Mouse (Mus musculus) macrophage (primary cell): ENCODE measurements around the gene St5. TPM values are rescaled to one million over a fixed set of nuclear protein-coding genes. Genes with fewer than 3 reads are reported as not detected.

Experiments
- H3K27ac ChIP-seq: fragments of 350-480 bp; formaldehyde crosslinking; 2 replicates; pipeline ENCODE4 v1.9.0; 2021
- H3K36me3 ChIP-seq: fragments of 350-480 bp; formaldehyde crosslinking; 2 replicates; pipeline ENCODE4 v1.9.0; 2021; ENCODE audit errors: inconsistent target
- H3K4me3 ChIP-seq: fragments of 350-480 bp; formaldehyde crosslinking; 2 replicates; pipeline ENCODE4 v1.9.0; 2021; ENCODE audit errors: inconsistent target
- H3K79me2 ChIP-seq: fragments of 350-480 bp; formaldehyde crosslinking; 2 replicates; pipeline ENCODE4 v1.9.0; 2021; ENCODE audit errors: inconsistent target
- WGBS: methylation state at CpG from one replicate; pipeline ENCODE4 v1.1.7; 2026; ENCODE audit warnings: inconsistent platforms; ENCODE audit not compliant: missing documents; 5-methylcytosine and 5-hydroxymethylcytosine counted together
- polyA plus RNA-seq: library from polyadenylated mRNA; stranded (reverse); fragments of 250-400 nt; gene quantifications from 3 replicates; pipeline ENCODE4 v1.2.4, GENCODE M21; 2018; ENCODE audit warnings: inconsistent platforms

Gene St5
- polyA plus RNA-seq, 1 experiment from 2014 or later: 0.98 TPM

DNA sequence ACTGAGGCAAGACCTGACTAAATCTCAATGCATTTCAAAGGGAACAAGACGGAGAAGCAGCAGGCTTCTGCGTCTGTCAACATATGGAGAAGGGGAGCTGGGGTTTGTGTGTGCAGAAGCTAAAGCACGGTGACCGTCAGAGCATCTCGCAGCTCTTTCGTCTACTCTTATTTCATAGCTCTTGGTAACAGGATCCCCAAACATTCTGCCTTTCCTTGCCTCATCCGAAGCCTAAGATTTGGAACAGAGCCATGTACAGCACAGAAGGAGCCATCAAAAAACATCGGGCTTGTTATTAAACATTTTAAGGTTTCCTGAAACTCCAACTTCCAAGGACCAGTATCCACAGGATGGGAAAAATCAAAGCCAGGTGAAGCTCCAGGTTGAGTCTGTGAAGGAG is 62.3 kb downstream of the St5 start:
- H3K4me3 ChIP-seq: no peak overlapping the region
- WGBS: 96% methylated on average over 8 of the region's 8 CpGs
- no peak overlapping the region for H3K27ac ChIP-seq
- H3K79me2 ChIP-seq: no peaks in the 10 kb centered on the region
- no peaks in the 10 kb centered on the region for H3K36me3 ChIP-seq

DNA sequence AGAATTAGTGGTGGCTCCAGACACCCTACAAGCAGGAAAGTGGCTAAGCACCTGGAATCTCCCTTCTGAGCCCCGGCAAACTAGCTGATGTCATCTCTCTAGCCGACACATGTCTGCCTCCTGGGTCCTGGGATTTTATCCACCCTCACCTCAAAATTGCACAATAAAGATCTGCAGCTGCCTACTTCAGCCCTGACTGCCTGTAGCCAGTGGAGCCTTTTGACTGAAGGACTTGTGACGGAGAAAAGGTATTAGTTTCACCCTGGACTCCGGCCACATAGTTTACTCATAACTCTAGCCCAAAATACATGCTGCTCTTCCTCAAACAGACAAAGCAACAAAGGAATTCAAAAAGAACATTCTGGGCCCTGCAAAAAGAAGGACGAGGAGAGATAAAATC is 66.0 kb downstream of the St5 start:
- WGBS: 82% methylated on average over 5 of the region's 5 CpGs
- no peak overlapping the region for H3K4me3 ChIP-seq
- H3K36me3 ChIP-seq: no peaks in the 10 kb centered on the region
- H3K27ac ChIP-seq: no peak overlapping the region
- H3K79me2 ChIP-seq: no peaks in the 10 kb centered on the region

DNA sequence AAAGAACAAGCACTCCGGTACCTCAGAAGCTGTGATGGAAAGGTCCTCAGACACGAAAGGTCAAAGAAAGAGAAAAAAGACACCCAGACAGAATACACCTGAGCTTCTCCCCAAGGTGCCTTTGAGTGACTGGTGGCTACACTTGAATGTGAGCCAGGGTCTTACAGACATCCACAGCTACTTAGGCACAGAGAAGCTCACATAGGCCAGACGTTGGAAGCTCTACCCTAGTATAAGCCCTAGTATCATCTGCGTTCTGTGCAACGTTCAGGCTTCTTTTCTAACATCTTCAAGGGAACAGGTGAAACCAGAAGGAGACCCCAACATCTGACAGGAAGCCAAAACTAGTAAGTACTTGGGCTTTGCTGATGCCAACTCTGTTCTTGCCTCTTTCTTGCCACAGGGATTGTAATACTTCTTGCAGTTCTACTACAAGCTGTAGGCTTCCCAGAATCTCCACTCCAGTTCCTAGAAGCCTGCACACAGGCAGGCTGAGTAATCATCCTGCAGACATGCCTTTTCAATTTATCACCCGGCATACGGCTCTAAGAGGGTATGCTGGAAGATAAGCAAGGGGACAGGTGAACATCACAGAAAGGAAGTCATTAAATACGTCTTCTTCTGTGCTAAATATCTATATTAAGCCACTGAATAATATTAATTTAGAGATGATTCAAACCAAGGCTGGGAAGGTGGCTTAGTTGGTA is 67.2 kb downstream of the St5 start:
- Histone ChIP-seq H3K27ac (no peak overlapping the region), H3K79me2 (no peaks in the 10 kb centered on the region), H3K4me3 (no peak overlapping the region)

GRCm38 (mm10) chr7:109633404-109634085 is 69.9 kb downstream of the St5 start:
- Histone ChIP-seq H3K36me3 (no peaks in the 10 kb centered on the region), H3K4me3 (no peak overlapping the region), H3K27ac (no peak overlapping the region), H3K79me2 (no peaks in the 10 kb centered on the region)
- WGBS: 93% methylated on average over 15 of the region's 15 CpGs

More for the DNA sequence above, 67.2 kb downstream of the St5 start:
- H3K36me3 ChIP-seq: no peaks in the 10 kb centered on the region
- 91% methylated on average over 8 of the region's 8 CpGs for WGBS

- H3K27ac ChIP-seq: no peak overlapping the region
- no peak overlapping the region for H3K4me3 ChIP-seq
- 89% methylated on average over 6 of the region's 6 CpGs for WGBS
Measured at GRCm38 (mm10) chr7:109631330-109631729, 72.1 kb downstream of the St5 start.

DNA sequence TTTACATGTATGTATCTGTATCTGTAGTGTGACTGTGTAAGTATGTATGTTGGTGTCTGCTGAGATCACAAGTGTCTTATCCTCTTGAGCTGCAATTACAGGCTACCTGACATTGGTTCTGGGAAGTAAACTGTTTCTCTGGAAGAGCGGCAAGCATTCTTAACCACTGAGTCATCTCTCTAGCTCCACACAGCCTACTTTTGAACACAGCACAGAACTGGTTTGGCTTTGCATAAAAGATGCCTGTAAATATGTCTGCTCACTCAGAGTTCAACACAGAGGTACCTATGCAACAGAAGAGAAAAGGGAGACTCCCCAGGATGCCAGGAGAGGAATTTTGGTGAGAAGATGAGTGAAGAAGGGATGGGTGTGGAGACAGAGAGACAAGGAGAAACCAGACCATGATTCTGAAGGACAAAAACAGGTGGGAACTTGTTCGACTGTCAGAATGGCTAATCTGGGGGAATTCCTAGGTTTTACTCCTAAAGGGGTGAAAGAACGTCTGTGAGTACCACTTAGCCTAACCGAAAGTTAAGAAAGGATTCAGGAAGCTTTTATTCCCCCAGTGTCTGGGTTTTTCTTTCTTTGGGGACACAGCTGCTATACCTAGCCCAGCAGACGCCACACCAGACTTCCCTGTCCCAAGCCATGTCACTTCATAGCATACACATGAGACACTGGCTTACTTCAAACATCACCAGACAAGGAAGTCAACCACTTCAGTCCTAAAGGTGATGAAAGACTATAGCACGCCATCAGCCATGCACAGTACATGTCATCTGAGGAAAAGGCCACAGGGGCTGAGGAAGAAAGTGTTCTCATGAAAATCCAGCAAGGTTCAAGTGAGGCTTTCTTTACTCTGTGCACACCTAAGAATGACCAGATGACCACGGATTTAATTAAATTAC is 73.3 kb downstream of the St5 start:
- H3K79me2 ChIP-seq: no peaks in the 10 kb centered on the region
- H3K27ac ChIP-seq: no peak overlapping the region
- WGBS: 89% methylated on average over 7 of the region's 7 CpGs
- H3K4me3 ChIP-seq: no peak overlapping the region
- no peaks in the 10 kb centered on the region for H3K36me3 ChIP-seq

More at GRCm38 (mm10) chr7:109631330-109631729, 72.1 kb downstream of the St5 start:
- no peaks in the 10 kb centered on the region for H3K79me2 ChIP-seq
- H3K36me3 ChIP-seq: no peaks in the 10 kb centered on the region

DNA sequence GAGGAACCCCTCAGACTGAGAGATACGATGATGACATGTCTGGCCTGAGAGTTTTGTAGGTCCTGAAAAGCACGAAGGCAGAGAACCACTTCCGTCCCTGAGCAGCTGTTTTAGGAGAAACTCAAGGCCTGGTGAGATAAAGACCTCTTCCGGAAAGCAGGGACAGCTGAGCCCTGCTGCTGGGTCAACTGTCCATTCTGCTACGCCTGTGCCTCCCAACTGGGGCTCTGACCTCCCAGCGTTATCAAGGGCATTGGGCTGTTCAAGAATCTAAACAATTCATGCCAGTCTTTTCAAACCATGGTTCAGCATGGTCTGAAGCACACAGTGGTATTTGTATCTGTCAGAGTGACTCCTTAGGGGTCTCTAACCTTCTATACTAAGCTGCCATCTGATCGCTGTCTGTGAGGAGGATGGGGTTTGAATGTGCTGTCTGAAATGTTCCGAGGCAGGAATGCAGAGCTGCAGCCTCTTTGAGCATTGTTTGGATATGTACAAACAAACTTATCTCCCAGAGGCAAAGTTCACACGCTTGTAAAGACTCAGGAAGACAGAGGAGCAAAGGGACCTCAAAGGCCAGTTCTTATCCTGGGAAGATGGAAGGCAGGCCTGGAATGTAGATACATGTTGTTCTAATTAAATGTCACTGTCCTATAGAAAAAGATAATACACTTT is 74.3 kb downstream of the St5 start:
- no peaks in the 10 kb centered on the region for H3K36me3 ChIP-seq
- H3K4me3 ChIP-seq: no peak overlapping the region
- H3K79me2 ChIP-seq: no peaks in the 10 kb centered on the region
- WGBS: 76% methylated on average over 9 of the region's 9 CpGs
- H3K27ac ChIP-seq: no peak overlapping the region

DNA sequence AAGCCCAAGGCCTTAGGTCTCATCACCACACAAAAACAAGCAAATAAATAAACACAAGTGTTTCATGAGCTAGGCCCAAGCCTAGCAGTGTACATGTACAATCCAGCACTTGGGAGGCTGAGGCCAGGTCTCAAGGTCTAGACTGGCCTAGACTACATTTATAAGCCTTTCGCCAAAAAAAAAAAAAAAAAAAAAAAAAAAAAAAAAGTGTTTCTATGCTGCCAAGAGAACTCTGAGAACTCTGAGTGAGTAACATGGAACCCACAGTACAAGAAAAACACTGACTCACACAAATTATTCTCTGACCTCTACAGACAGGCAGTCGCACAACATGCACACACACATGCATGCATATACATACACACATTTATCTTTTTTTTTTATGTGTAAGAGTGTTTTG is 75.6 kb downstream of the St5 start:
- no peak overlapping the region for H3K4me3 ChIP-seq
- WGBS: 94% methylated on average over 2 of the region's 2 CpGs
- no peaks in the 10 kb centered on the region for H3K79me2 ChIP-seq
- H3K27ac ChIP-seq: no peak overlapping the region
- H3K36me3 ChIP-seq: no peaks in the 10 kb centered on the region

- no peaks in the 10 kb centered on the region for H3K79me2 ChIP-seq
- WGBS: 91% methylated on average over 9 of the region's 9 CpGs
- no peak overlapping the region for H3K4me3 ChIP-seq
- H3K36me3 ChIP-seq: no peaks in the 10 kb centered on the region
- H3K27ac ChIP-seq: no peak overlapping the region
Measured at GRCm38 (mm10) chr7:109622234-109622838, 81.1 kb downstream of the St5 start.

DNA sequence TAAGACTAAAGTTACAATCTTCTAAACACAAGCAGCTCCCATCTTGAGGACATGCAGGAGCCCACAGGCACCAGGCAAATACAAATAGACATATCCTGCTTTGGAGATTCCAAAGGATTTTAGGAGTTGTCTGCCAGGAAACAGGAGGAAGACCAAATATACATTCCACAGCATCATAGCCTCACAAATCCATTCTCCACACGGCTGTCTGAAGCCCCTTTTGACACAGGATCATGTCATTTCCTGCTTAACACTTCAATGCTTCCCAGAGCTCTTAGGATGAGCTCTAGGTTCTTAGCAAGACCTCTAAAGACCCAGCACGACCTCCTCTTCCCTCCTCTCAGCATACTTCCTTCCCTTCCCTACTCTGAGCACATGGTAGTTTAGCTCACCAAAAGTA is 82.4 kb downstream of the St5 start:
- Histone ChIP-seq H3K79me2 (no peaks in the 10 kb centered on the region), H3K4me3 (no peak overlapping the region), H3K36me3 (no peaks in the 10 kb centered on the region), H3K27ac (no peak overlapping the region)
- 33% methylated on average over 1 of the region's 2 CpGs for WGBS

GRCm38 (mm10) chr7:109620288-109620687 is 83.1 kb downstream of the St5 start:
- H3K4me3 ChIP-seq: no peak overlapping the region
- H3K79me2 ChIP-seq: no peaks in the 10 kb centered on the region
- 84% methylated on average over 3 of the region's 3 CpGs for WGBS
- H3K36me3 ChIP-seq: no peaks in the 10 kb centered on the region
- no peak overlapping the region for H3K27ac ChIP-seq

- 42% methylated on average over 6 of the region's 6 CpGs for WGBS
- Histone ChIP-seq H3K79me2 (no peaks in the 10 kb centered on the region), H3K4me3 (no peak overlapping the region), H3K27ac (no peak overlapping the region), H3K36me3 (no peaks in the 10 kb centered on the region)
Measured at GRCm38 (mm10) chr7:109618721-109619120, 84.7 kb downstream of the St5 start.

GRCm38 (mm10) chr7:109617838-109618237 is 85.6 kb downstream of the St5 start:
- WGBS: 82% methylated on average over 3 of the region's 3 CpGs
- Histone ChIP-seq H3K36me3 (no peaks in the 10 kb centered on the region), H3K79me2 (no peaks in the 10 kb centered on the region), H3K27ac (no peak overlapping the region), H3K4me3 (no peak overlapping the region)
